Mouse (Mus musculus) lung, postnatal 0 days (tissue): ENCODE measurements around the gene Gm10642.

Experiments used
- CTCF ChIP-seq: IDR thresholded peaks from 2 replicates; pipeline ENCODE4 v1.5.1; 2016; ENCODE audit warnings: antibody characterized with exemption, mild to moderate bottlenecking
- EP300 ChIP-seq: IDR thresholded peaks from 2 replicates; pipeline ENCODE4 v1.6.1; 2016; ENCODE audit warnings: antibody characterized with exemption, mild to moderate bottlenecking, control low read depth

DNA sequence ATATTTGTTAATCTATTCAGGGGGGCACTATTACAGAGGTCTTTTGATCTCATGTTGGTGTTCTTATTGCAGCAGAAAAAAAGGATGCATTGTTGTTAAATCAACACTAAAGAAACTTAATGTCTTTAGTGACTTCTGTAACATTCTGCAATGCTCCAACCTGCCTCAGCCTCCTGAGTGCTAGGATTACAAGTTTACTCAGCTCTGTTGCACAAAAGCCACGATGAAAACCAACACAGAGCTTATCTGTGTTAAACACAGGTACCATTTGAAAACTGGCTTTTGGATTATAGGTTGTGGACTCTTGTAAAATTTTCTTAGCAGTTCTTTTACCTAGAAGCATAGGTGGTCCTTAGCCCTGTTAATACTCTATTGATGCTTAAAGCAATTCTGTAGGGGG lies 42.0 kb downstream of the Gm10642 start:
- TF ChIP-seq CTCF (no peak), EP300 (no peak)
